20 mouse cellular contexts compared by ENCODE assay signal in the genomic region with DNA sequence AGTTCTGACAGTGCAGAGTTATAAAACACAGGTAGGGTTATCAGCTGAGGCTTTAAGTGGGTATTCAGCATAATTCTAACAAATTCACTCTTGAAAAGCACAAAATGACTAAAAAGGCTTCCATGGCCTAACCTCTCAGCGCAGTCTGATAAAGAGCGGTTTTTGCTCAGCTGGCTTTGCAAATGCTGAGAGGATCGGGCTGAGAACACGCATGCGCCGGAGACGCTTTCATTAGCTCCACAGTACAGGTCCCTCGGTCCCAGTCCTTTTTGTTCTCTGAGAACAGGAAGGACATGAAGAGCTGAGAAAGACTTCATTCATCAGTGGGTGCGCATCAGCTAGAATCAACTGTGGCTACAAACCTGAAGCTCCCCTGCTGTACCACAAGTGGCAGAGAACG.
A peak's percentile ranks its signal among the peaks of the same experiment; 100 is the strongest.
DNase-seq lines count a peak whose midpoint lies in the region; ATAC-seq and TF ChIP-seq lines count a peak whose summit lies in the region.
"Had no signal": no experiment of that assay in that cellular context is flagged by ENCODE, and none has a peak within 500 bp of the region (broad histone marks: within the 10 kb centered on the region; RNA-seq: fewer than 3 reads in every experiment).

No protein-coding gene starts in this region.

- TF ChIP-seq CTCF in midbrain, postnatal 0 days (IDR thresholded peaks at IDR 0.05): no peak

- H3K9me3 ChIP-seq in hindbrain, embryonic 15.5 days: no peaks in the 10 kb centered on the region
- no peaks in the 10 kb centered on the region for H3K9me3 ChIP-seq in hindbrain, embryonic 10.5 days
- no peaks in the 10 kb centered on the region for H3K9me3 ChIP-seq in forebrain, embryonic 16.5 days (ENCODE audit: control insufficient read depth, low read length)
- H3K9me3 ChIP-seq in midbrain, postnatal 0 days (ENCODE audit: low read length): no peaks in the 10 kb centered on the region
- H3K9me3 ChIP-seq: embryonic facial prominence, embryonic 13.5 days; heart, embryonic 10.5 days; limb, embryonic 10.5 days; neural tube, embryonic 13.5 days had no signal

- H3K4me2 ChIP-seq in hindbrain, embryonic 15.5 days: peak overlapping the region; percentile 7; the same call in 1 of the 2 replicates
- peak overlapping the region; percentile 44 for H3K4me2 ChIP-seq in forebrain, embryonic 16.5 days (ENCODE audit: low read length)
- H3K4me2 ChIP-seq in midbrain, postnatal 0 days (ENCODE audit: low read depth, low read length, poor library complexity, severe bottlenecking): no peak overlapping the region
- H3K4me2 ChIP-seq: embryonic facial prominence, embryonic 13.5 days; neural tube, embryonic 13.5 days had no signal

- H3K9ac ChIP-seq in hindbrain, embryonic 15.5 days: no peak overlapping the region
- no peak overlapping the region for H3K9ac ChIP-seq in forebrain, embryonic 16.5 days (replicated peaks; ENCODE audit: low read depth, low read length)
- no peak overlapping the region for H3K9ac ChIP-seq in midbrain, postnatal 0 days (replicated peaks; ENCODE audit: low read length, poor library complexity, severe bottlenecking)
- H3K9ac ChIP-seq: embryonic facial prominence, embryonic 13.5 days; liver, postnatal 0 days; neural tube, embryonic 13.5 days had no signal

- H3K27me3 ChIP-seq in hindbrain, embryonic 15.5 days: no peaks in the 10 kb centered on the region
- H3K27me3 ChIP-seq in hindbrain, embryonic 10.5 days (ENCODE audit: insufficient read depth, poor library complexity, severe bottlenecking): no peaks in the 10 kb centered on the region
- H3K27me3 ChIP-seq in forebrain, embryonic 16.5 days (replicated peaks; ENCODE audit: control insufficient read depth, insufficient read depth, low read length): no peaks in the 10 kb centered on the region
- no peaks in the 10 kb centered on the region for H3K27me3 ChIP-seq in midbrain, postnatal 0 days (ENCODE audit: insufficient read depth, low read length)
- H3K27me3 ChIP-seq: embryonic facial prominence, embryonic 13.5 days; neural tube, embryonic 13.5 days had no signal

- DNase-seq in hindbrain, embryonic 10.5 days (ENCODE audit: low spot score): no peak
- peak; percentile 11 to 14 for DNase-seq in right cerebral cortex, adult 2 months (ENCODE audit: low spot score in 2 of 2)
- no peak for DNase-seq in right cerebral cortex, postnatal 14 days
- peak; percentile 27 for DNase-seq in midbrain, postnatal 0 days (ENCODE audit: low spot score)
- no peak for DNase-seq in spleen, adult 18-20 months
- no peak for DNase-seq in lung, adult 18-20 months
- DNase-seq: cerebellum, adult 11 months; cerebellum, postnatal 10 days; kidney, adult 11 months; liver, postnatal 0 days; lung, postnatal 14 days; thymus, adult 18-20 months; thymus, postnatal 4 days had no signal

- H3K27ac ChIP-seq in hindbrain, embryonic 15.5 days (replicated peaks): 0 out of 2 replicates have a peak overlapping the region, but pooled peaks have one; percentile 2
- H3K27ac ChIP-seq in hindbrain, embryonic 10.5 days: no peak overlapping the region
- H3K27ac ChIP-seq in forebrain, embryonic 16.5 days (ENCODE audit: low read length): peak overlapping the region; percentile 65
- H3K27ac ChIP-seq in midbrain, postnatal 0 days (ENCODE audit: low read depth, low read length): no peak overlapping the region
- H3K27ac ChIP-seq: embryonic facial prominence, embryonic 13.5 days; heart, embryonic 10.5 days; kidney, postnatal 0 days; limb, embryonic 10.5 days; neural tube, embryonic 13.5 days had no signal

- H3K4me3 ChIP-seq in hindbrain, embryonic 15.5 days: no peak overlapping the region
- no peak overlapping the region for H3K4me3 ChIP-seq in hindbrain, embryonic 10.5 days
- peak overlapping the region; percentile 24 for H3K4me3 ChIP-seq in forebrain, embryonic 16.5 days (replicated peaks; ENCODE audit: low read length)
- H3K4me3 ChIP-seq in midbrain, postnatal 0 days (ENCODE audit: low read depth, low read length): no peak overlapping the region
- H3K4me3 ChIP-seq: embryonic facial prominence, embryonic 13.5 days; heart, embryonic 10.5 days; limb, embryonic 10.5 days; neural tube, embryonic 13.5 days had no signal

- ATAC-seq in hindbrain, embryonic 15.5 days (ENCODE audit: low FRiP score, low read depth): no peak
- peak; percentile 75 for ATAC-seq in forebrain, embryonic 16.5 days
- no peak for ATAC-seq in midbrain, postnatal 0 days (ENCODE audit: low FRiP score)
- ATAC-seq: liver, postnatal 0 days had no signal

- WGBS in hindbrain, embryonic 15.5 days: 70% methylated on average over 10 of the region's 10 CpGs
- 89% methylated on average over 10 of the region's 10 CpGs for whole genome bisulfite sequencing in hindbrain, embryonic 10.5 days
- WGBS in forebrain, embryonic 16.5 days: 46% methylated on average over 10 of the region's 10 CpGs
- WGBS in midbrain, postnatal 0 days: 65% methylated on average over 10 of the region's 10 CpGs

- H3K4me1 ChIP-seq in hindbrain, embryonic 15.5 days (replicated peaks): peaks cover 8% of the 10 kb centered on the region; the same call in 1 of the 2 replicates
- no peaks in the 10 kb centered on the region for H3K4me1 ChIP-seq in hindbrain, embryonic 10.5 days (replicated peaks)
- H3K4me1 ChIP-seq in forebrain, embryonic 16.5 days (replicated peaks; ENCODE audit: control insufficient read depth, insufficient read depth, low read length): peaks cover 11% of the 10 kb centered on the region
- H3K4me1 ChIP-seq in midbrain, postnatal 0 days (ENCODE audit: insufficient read depth, low read length): no peaks in the 10 kb centered on the region
- H3K4me1 ChIP-seq: heart, embryonic 10.5 days; limb, embryonic 10.5 days; neural tube, embryonic 13.5 days had no signal

- H3K36me3 ChIP-seq in hindbrain, embryonic 15.5 days: no peaks in the 10 kb centered on the region
- H3K36me3 ChIP-seq in hindbrain, embryonic 10.5 days: no peaks in the 10 kb centered on the region
- H3K36me3 ChIP-seq in forebrain, embryonic 16.5 days (ENCODE audit: control insufficient read depth, insufficient read depth): no peaks in the 10 kb centered on the region
- H3K36me3 ChIP-seq in midbrain, postnatal 0 days (ENCODE audit: insufficient read depth, low read length): no peaks in the 10 kb centered on the region
- H3K36me3 ChIP-seq: embryonic facial prominence, embryonic 13.5 days; heart, embryonic 10.5 days; limb, embryonic 10.5 days; neural tube, embryonic 13.5 days had no signal

Comparison
In these comparisons a context has a peak if more than half of its experiments do, and no peak if none do; other contexts are left out.
1. H3K27ac ChIP-seq: peak in hindbrain, embryonic 15.5 days (single experiment) and forebrain, embryonic 16.5 days (single experiment); none in hindbrain, embryonic 10.5 days (single experiment) and midbrain, postnatal 0 days (single experiment).
2. DNase-seq: peak in right cerebral cortex, adult 2 months (2 of 2) and midbrain, postnatal 0 days (single experiment); none in hindbrain, embryonic 10.5 days (single experiment), right cerebral cortex, postnatal 14 days (single experiment), spleen, adult 18-20 months (0 of 2) and lung, adult 18-20 months (0 of 2).